Mouse (Mus musculus): Measurements from ENCODE around the gene Ercc5.
A peak's percentile ranks its signal among the peaks of the same experiment; 100 is the strongest.

Gene Ercc5

DNA sequence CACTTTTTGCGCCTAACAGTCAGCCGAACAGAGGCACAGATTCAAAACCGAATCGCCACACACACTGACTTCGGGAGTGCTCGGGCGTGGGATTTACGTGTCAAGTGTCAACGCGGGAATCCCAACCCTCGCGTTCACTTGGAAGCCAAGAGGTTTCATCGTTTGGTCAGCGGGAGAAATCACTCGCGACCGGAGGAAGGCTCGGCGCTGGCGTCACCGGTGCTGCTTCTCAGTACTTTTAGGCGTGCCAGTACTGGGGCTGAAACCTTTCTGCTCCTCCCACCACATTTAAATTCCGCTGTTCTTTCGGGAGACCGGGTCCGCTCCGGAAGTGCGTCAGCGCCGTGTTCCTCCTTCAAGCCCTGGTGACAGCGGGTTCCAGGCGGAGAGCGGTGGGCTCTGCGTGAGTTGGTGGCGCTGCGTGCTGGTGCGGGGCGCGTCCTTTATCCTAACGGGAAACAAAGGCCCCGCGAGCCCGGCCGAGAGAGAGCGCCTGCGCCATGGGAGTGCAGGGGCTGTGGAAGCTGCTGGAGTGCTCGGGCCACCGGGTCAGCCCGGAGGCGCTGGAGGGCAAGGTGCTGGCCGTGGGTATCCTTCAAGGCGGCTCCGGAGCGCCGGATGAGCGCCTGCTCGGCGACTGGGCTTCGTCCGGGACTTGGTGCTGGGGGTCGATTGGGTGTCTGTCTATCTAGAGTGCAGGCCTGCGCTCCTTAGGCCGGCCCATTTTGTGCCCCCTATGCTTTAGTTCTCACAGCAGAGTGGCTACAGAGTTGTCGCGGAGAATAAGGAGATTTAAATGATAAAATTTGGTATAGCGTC is at the start of gene Ercc5:
Gene Ercc5 (plus strand): TSS at position 182 of the 819 bp plus-strand sequence.
- DNase-seq (ENCODE audit: low read depth, low spot score), result peak; percentile 93

DNA sequence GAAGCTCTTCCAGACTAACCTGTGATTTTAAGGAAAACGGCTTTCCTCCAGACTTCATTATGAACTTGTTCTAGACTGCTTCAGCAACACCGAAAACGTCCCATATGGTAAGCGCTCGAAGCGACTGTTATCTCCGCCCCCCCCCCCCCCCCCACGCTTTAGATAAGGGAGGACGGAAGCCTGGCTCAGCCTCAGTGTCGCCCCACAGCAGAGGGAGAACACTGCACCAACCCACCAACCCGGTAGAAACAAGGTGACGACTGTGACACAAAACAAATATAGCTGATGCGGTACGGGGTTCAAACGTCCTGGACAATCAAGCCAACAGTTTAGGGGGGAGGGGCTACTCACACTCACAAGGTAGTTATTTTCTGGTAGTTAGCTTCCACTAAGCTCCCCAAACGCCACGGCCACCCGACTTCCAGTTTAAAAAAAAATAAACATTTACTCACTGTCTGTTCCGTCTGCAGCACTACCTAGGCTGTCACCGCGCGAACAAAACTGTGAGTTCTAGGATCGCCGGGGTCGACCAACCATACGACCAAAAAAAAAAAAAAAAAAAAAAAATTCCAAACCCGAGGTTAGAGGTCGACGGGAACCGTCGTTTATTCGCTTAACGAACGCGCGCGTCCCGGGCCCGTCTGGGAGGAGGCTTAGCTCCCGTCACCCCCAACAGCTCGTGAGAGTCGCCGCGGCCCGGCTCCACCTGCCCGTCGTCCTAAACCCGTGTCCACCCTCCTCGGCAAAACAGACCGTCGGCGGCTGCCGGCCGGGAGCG is 45.9 kb upstream of the Ercc5 start:
- peak; percentile 87 for DNase-seq (ENCODE audit: low read depth, low spot score)

DNA sequence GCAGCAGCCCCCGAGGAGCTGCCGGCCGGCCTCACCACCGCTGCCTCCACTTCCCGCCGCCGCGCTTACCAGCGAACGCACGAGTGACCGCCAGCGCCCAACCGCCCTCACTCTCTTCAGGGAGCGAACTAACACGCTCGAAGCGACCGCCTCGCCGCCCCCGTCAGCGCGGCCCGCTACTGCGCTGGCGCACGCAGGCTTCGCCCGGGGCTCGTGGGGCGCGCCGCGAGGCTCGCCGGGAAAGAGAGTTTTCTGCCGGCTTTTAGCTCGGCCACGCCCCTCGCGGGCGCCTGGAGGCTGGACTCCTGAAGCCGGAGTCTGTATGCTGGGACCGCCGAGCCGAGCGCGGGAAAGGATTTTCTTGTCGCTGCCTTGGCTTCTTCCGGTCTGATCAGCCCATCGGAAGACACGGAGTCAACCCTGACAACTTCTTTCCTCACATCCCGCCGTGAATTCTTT is 45.3 kb upstream of the Ercc5 start, which contains the start of gene Tex30:
Gene Tex30 (minus strand): TSS at position 183 of the 459 bp plus-strand sequence.
- DNase-seq (ENCODE audit: low read depth, low spot score), result peak; percentile 97

DNA sequence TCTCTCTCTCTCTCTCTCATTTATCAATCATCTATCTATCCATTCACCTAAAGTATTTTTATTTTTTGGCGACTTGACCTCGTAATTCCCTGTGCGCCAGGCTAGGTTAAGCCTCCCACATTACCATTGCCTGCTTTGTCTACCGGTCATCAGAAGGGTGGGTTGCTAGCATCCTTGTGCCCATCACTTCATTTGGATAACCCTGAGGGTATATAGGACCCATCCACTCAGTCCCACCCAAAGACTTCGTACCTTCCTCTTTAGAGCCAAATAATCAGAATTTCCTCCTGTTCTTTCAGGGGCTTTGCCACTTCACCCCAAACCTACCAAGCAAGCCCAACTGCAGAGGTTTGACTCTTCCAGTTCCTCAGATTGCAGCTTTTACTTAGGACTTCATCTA is 44.6 kb upstream of the Ercc5 start:
- peak; percentile 50 for DNase-seq (ENCODE audit: low read depth, low spot score)

DNA sequence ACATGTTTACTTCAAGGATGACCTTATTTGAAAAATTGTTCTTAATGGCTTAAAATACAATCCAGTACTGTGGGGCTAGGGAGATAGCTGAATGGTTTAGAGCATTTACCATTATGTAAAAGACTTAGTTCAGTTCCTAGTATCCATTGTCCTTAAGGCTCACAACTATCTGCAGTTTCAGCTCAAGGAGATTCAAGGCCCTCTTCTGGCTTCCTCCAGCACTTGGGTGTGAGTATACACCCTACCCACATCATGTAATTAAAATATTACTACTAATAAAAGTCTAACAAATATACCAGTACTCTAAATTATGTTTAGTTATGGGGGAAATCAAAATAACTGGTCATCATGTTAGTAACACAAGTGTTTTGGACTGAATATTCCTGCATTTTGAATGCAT is 30.0 kb upstream of the Ercc5 start:
- peak; percentile 26 for DNase-seq (ENCODE audit: low read depth, low spot score)

DNA sequence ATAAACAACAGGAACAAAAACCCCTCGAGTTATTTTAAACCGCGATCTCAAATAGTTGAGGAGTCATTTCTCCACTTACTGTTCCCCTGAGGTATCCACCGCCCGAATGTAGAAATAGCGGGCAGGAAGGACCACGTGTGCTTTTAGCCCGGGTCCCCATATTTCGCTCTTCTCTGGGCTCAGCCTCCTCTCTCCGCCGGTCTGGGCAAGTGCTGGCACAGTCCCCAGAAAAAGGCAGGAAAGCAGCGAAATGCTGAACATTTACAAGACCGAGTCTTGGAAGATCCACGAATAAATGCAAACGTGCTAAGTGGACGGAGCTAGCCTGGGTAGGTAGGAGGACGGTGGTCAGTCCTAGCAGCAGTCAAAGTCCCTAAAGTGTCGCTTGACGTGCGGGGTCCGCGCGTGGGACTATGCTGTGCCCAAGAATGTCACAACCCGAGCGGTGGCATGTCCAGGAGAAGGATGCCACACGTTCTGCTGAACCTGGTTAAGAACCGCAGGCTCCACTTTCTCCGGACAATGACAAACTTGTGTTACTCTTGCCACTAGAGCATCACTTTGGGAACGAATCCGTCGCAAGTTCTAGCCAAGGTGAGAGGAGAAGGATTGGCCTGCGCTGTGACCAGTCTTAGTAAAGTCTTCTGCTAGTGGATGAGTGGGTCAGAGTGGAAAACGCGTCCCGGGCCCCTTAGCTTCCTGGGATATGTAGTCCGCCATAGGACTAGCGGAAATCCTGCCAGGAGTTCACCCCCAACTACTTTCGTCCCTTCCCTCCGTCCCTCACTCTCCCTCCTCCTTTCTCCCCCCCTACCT is 29.1 kb upstream of the Ercc5 start, which contains the start of the genes Kdelc1 and Bivm:
Gene Kdelc1 (minus strand): TSS at position 570 of the 816 bp plus-strand sequence.
Gene Bivm (plus strand): TSS at position 719 of the 816 bp plus-strand sequence.
- peak; percentile 83 for DNase-seq (ENCODE audit: low read depth, low spot score)

DNA sequence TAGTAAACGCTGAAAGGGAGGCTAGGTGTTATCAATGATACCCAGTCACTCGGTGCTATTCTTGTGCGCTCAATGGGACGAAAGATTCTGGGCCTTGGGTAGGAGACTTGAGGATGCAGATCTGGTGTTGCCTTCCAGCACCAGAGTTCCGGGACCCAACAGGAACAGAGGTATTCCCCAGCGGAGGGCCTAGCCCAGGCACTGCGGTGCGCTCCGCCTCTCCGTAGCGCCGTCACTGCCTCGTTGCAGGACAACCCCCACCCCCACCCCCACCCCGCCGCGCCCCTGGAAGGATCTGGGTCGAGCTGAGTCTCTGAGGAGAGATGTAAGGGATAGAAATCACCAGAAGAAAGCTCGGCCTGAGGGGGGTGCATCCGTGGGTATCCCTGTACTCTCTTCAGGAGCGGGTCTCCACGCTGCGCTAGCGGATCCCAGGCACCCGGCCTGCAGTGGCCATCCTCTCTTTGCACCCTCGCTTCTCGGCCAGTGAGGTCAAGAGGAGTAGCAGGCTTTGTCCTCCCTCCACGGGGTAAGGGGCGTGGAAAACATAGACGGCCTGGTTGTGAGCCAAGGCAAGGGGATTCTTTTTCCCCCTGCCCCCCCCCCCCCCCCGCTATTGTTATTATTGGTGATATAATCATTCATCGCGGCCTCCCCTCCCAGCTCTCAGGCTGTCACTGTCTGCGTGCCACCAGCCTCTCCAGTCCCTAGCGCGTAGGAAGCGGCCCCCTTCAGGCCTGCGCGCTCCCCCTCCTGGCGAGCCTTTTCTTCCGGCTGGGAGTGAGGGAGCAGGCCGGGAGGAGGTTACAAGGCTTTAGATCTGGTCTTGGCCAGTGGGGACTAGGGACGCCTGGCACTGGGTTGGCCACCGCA is 28.1 kb upstream of the Ercc5 start:
- peak; percentile 65 for DNase-seq (ENCODE audit: low read depth, low spot score)

DNA sequence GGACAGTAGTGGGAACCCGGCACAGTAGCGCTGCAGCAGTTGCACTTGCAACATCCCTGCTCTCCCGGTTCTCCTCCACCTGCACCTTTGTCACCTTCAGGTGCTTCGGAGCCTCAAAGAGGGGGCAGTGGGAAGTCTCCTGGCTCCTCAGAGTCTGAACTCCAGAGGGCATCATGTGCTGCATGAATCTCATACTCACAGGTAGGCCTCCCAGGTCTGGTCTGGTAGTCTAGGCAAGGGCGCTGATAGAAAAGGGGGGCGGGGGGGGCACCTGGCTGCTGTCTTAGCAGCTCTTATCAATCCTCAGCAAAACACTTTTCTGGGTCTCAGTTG is 27.5 kb upstream of the Ercc5 start:
- DNase-seq (ENCODE audit: low read depth, low spot score), result no peak

DNA sequence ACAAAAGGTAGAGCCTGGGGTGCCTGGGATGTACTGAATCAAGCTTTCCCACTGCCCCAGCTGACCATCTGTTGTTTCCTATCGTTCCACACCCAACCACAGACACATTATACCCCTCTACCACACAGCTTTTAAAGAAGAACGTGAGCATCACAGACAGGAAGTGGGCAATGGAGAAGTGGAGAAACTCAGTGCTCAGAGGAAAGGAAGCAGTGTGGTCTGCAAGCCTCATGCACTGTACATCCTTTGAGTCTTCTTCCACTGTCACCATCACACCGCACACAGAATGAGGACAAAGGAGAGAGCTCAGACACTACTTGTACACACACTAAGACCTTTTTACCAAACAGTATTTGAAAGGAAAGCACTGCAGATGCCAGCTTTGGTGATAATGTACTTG is 25.3 kb upstream of the Ercc5 start:
- DNase-seq (ENCODE audit: low read depth, low spot score), result no peak

DNA sequence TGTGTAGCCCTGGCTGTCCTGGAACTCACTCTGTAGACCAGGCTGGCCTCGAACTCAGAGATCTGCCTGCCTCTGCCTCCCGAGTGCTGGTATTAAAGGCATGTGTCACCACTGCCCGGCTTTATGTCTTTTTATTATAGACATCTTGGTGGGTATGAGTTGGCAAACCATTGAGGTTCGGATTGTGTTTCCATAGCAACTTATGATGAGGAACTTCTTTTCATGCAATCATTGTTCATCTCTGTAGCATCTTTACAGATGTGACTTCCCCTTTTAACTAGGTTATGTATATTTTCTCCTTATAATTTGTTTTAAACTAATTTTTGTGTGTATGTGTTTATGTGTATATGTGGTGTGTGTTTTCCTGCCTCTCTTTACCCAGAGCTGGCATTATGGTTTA is 22.0 kb upstream of the Ercc5 start:
- DNase-seq (ENCODE audit: low read depth, low spot score), result no peak

DNA sequence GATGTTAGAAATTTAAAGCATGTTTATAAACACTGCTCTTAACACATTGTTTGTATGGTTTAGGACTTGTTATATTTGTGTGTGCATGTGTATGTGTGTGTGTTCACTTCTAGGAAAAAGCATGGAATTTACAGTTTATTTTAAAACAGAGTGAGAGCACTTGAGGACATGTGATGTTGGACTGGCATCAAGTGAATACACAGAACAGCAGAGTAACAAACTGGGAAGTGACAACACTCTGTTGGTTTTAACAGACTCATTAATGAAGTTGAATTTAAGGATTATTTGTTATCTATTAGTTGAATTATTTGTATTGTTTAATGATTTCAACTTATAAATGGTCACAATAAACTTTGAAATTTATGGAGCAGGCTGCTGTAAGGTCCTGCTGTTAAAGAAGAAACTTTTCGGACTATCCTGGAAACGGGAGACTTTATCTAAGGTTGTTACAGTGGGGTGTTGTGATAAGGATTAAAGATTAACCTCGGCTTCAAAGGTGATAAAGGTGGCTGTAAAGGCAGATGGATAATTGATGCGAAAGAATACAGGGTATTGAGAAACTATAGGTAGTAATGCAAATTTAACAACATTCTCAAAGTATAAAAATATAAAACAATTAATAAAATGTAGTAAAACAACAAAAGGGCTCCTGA is 17.5 kb upstream of the Ercc5 start:
- DNase-seq (ENCODE audit: low read depth, low spot score), result no peak

DNA sequence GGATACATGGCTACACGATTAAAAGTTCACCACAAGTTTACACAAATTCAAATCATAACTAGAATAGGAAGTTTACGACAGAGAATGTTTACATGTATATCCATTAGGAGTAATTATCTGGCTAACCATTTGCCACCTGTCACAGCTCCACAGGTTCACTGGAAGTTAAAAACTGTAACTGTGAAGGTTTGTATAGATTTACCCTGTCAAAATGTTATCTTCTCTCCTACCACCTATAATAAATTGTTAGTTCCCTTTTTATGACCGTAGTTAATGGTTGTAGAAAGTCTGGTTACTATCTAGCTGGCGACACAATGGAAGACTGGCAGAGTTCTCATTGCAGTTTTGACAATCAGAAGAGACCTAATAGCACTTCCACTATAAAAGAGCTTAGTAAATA is 7.3 kb upstream of the Ercc5 start:
- no peak for DNase-seq (ENCODE audit: low read depth, low spot score)

DNA sequence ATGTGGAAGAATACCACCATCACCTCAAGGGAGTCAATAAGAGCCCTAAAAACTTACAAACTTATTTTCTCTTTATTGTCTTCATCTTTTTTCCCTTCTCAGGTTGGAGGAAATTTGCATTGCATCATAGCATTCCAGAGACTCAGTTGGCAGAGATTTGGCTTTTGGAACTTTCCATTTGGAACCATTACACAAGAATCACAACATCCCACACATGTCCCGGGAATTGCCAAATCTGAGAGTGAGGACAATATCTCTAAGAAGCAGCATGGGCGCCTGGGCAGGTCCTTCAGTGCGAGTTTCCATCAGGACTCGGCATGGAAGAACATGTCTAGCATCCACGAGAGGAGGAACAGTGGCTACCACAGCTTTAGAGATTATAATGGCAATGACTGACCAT is 4.8 kb upstream of the Ercc5 start:
- no peak for DNase-seq (ENCODE audit: low read depth, low spot score)

DNA sequence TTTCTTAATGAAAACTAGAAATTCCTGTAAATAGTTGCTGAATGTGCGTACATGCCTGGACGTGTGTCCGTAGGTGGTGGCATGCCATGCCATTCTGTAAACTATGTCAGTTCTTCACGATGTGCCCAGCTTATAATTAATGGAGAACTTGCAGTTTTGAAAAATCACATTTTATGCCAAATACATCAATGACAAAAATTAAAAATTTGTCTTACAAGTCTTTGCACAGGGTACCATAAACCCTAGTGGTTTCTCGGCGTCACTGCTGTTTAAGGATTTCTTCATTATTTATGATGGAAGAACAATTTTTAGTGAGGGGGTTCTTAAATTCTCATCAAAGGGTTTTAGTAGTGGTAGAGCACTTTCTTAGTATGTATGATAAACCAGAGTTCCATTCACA is 1.2 kb downstream of the Ercc5 start:
- peak; percentile 59 for DNase-seq (ENCODE audit: low read depth, low spot score)

DNA sequence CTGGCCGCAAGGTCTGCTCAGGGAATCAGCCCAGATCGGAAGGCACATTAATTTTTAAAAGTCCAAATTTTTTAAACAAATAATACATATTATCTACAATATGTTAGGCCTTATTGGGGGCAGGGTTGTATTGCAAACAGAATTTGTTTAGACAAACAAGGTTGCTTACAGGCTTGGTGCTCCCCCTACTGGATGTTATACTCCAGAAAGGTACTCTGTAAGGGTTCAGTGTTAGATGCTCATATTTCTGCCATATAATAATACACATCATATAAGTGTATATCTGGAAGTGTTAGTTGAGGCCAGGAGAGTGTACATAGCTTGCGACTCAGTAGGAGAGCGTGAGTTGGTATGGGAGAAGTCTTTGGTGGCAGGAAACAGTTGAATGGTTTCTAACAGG is 7.7 kb downstream of the Ercc5 start:
- peak; percentile 60 for DNase-seq (ENCODE audit: low read depth, low spot score)

DNA sequence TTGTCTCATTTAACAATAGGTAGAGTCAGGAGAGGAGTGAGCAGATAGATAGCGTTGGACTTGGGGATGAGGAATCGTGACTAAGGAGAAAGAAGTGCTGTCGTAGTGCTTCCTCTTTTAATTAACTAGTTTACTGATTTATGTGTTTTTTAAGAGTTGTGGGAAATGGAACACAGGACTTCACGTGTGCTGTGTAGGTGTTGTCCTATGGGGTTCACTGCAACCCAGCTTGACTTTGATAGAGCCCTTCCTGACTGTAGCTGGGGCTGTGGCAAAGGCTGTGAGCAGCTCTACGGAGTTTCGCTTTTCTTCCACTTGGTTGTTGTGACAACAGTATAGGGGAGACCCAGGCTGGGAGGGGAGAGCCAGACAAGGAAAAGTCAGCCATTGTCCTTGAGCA is 10.8 kb downstream of the Ercc5 start:
- no peak for DNase-seq (ENCODE audit: low read depth, low spot score)

DNA sequence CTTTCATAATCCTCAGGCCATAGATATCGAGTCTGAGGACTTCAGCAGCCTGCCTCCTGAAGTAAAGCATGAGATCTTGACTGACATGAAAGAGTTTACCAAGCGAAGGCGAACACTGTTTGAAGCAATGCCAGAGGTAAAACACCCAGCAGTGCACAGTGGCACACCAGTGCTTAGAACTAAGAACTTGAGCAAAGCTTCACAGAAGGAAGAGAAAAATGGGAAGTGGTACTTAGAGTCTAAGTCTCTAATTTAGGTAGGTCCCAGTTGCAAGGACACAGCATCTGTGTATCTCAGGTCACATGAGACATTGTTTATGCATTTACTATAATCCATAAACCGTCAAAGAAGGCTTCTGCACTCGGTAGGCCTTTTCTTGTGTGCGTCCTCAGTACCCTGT is 14.3 kb downstream of the Ercc5 start:
- peak; percentile 73 for DNase-seq (ENCODE audit: low read depth, low spot score)

DNA sequence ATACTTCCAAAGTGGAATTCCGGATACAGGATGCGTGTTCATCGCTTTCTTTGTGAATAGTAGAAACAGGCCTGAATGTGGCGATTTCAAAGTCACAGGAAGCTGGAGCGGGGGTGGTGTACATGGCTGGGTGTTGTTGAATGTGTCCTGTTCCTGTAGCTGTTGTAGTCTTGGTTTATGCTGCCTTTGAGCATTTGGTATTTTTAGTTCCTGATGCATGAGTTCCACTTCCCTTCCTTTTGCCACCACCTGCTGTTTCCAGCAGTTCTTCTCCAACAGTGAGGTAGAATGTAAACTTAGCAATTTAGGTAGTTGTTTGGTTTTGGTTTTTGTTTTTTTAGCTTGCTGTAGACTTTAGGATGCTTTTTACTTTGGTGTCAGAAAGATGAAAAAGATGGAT is 14.8 kb downstream of the Ercc5 start:
- DNase-seq (ENCODE audit: low read depth, low spot score), result peak; percentile 72

DNA sequence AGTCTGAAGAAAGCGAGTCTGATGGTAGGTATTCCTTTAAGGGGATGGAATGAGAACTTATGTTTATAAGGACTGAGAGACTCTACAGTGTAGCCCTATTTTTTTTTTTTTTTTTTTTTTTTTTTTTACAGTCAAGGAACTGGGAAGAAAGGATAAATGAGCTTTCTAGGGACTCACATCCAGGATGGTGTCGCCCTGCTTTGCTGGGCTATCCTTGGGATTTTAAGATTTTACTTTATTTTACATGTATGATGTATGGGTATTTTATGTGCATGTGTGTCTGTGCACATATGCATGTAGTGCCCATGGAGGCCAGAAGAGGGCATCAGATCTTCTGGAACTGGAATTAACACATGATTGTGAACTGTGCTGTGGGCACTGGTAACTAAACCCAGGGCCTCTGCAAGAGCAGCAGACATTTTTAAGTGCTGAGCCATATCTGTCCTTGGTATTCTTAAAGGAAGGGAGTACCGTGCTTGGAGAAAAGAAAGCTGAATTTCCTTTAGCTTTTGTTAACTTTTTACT is 20.4 kb downstream of the Ercc5 start:
- DNase-seq (ENCODE audit: low read depth, low spot score), result no peak

DNA sequence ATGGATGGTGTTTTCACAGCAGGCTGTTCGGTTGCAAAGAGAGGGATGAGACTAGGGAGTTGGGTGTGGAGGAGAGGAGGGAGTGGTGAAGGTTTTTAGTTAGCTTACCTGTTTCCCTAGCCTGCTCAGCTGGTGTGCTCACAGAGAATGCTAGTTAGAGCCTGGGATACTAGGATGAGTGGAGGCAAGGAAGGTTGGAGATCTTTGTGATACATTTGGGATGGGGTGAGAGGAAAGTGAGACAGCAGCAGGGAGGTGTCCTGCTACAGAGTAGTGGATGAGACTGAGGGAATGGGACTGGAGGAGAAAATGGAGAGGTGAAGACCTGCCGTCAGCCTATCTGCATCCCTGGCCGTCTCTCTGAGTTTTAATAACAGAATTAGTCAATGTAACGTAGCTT is 25.1 kb downstream of the Ercc5 start:
- DNase-seq (ENCODE audit: low read depth, low spot score), result no peak

Measured in A20 (cell line).